Mouse (Mus musculus): ENCODE results near the gene Prkcz. TPM values are rescaled to one million over a fixed set of nuclear protein-coding genes. Genes with fewer than 3 reads are reported as not detected.

Prkcz gene
- total RNA-seq, 2 experiments from 2014 or later = 221 to 226 TPM

DNA sequence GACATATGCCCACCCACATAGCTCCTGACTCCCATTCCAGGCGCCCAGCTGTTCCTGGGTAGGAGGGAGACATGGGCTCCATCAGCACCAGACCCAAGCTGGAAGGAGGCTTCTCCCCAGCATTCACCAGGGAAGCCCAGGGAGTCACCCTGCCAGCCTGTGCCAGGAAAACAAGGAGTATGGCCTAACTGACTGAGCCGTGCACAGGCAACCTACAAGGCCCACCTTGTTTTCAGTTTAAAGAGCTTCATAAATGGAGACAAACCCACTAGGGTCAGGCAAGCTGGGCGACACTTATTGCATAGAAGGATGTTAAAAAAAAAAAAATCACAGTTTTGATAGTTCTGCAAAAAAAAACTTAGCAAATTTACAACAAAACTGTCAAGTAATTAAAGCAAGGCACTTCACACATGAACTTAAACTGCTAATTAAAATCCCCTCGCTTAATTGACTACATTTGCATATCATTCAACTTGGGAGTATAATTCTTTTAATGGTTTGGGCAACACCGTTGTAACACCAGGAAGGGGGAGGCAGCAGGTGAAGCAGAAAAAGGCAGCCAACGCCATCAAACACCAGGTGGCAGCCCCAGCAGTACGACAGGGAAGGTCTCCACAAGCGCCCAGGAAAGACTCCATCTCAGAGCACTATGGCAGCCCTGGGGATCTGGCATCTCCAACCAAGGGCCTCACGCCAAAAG, 148.0 kb downstream of the Prkcz start:
- Histone ChIP-seq H3K4me3 (no peak overlapping the region), H3K27ac (no peak overlapping the region)
- intact Hi-C loops (cut with DNase I) = no loop called here
- DNase-seq (ENCODE audit: extremely low spot score in 1 of 2, low spot score in 2 of 2) = no peak
- no peak; the same call in 1 of the 2 replicates for TF ChIP-seq CTCF (IDR thresholded peaks at IDR 0.05)

Other genes with a start within 250 kb of the Prkcz start
- gene Ski, start 138.8 kb downstream of the Prkcz start, total RNA-seq (2021) = 100 to 1,000 TPM; 113 to 119 TPM
- gene Faap20, start 111.6 kb downstream of the Prkcz start, total RNA-seq (2021) = 10 to 100 TPM; 25.9 to 28.8 TPM
- gene Gabrd, start 36.8 kb upstream of the Prkcz start, total RNA-seq (2021) = 10 to 100 TPM; 69.2 to 71.8 TPM
- gene Cfap74, start 47.8 kb upstream of the Prkcz start, total RNA-seq (2021) = 10 to 100 TPM; 15.1 to 17.7 TPM
- gene Tmem52, start 107.8 kb upstream of the Prkcz start, total RNA-seq (2021) = 1 to 10 TPM; 1.7 to 1.9 TPM
- 100 to 1,000 TPM; 853 to 870 TPM for gene Gnb1, start 130.0 kb upstream of the Prkcz start, total RNA-seq (2021)
- gene Nadk, start 201.0 kb upstream of the Prkcz start, total RNA-seq (2021) = 10 to 100 TPM; 55.9 to 58.2 TPM
- gene Slc35e2, start 240.1 kb upstream of the Prkcz start, total RNA-seq (2021) = 10 to 100 TPM; 47.3 to 50.5 TPM